Mouse (Mus musculus): Measurements from ENCODE around the gene Adap1.
A peak's percentile ranks its signal among the peaks of the same experiment; 100 is the strongest.
"Not testable (repeated sequence)": the region's sequence is repeated elsewhere in the genome, so short reads cannot be mapped to it uniquely, and the experiment has no call there.

Adap1 gene

GRCm38 (mm10) chr5:139351134-139351533, 25.7 kb upstream of the Adap1 start, which contains the start of gene Cox19:
Gene Cox19, minus strand, starts transcription at chr5:139351418.
- no peak for DNase-seq (ENCODE audit: low spot score in 2 of 2)

- no peak for DNase-seq (ENCODE audit: low spot score in 2 of 2)
These were observed 24.3 kb upstream of the Adap1 start for GRCm38 (mm10) chr5:139349713-139350112.

- no peak for DNase-seq (ENCODE audit: low spot score in 2 of 2)
These were observed 21.8 kb upstream of the Adap1 start for GRCm38 (mm10) chr5:139347225-139347624.

- DNase-seq (ENCODE audit: low spot score in 2 of 2): no peak
These were observed 19.9 kb upstream of the Adap1 start for GRCm38 (mm10) chr5:139345364-139345714.

- DNase-seq (ENCODE audit: low spot score in 2 of 2): peak; percentile 85 to 90
These were observed 19.4 kb upstream of the Adap1 start for GRCm38 (mm10) chr5:139344687-139345363.

- peak; percentile 56 to 73 for DNase-seq (ENCODE audit: low spot score in 2 of 2)
These were observed 18.7 kb upstream of the Adap1 start for GRCm38 (mm10) chr5:139344021-139344686.

- DNase-seq (ENCODE audit: low spot score in 2 of 2): no peak
These were observed 13.5 kb upstream of the Adap1 start for GRCm38 (mm10) chr5:139338891-139339290.

GRCm38 (mm10) chr5:139338403-139338802, 13.0 kb upstream of the Adap1 start:
- DNase-seq (ENCODE audit: low spot score in 2 of 2): no peak

- DNase-seq (ENCODE audit: low spot score in 2 of 2): no peak
These were observed 12.5 kb upstream of the Adap1 start for GRCm38 (mm10) chr5:139337826-139338370.

- DNase-seq (ENCODE audit: low spot score in 2 of 2): no peak
These were observed 10.2 kb upstream of the Adap1 start for GRCm38 (mm10) chr5:139335634-139336033.

- not testable (repeated sequence) for DNase-seq (ENCODE audit: low spot score in 2 of 2)
These were observed 9.0 kb upstream of the Adap1 start for GRCm38 (mm10) chr5:139334394-139334793.

GRCm38 (mm10) chr5:139333301-139334013, 8.0 kb upstream of the Adap1 start:
- DNase-seq (ENCODE audit: low spot score in 2 of 2): no peak

GRCm38 (mm10) chr5:139332590-139333272, 7.3 kb upstream of the Adap1 start:
- DNase-seq (ENCODE audit: low spot score in 2 of 2): no peak

GRCm38 (mm10) chr5:139331742-139332141, 6.3 kb upstream of the Adap1 start:
- DNase-seq (ENCODE audit: low spot score in 2 of 2): peak; percentile 48 to 70

GRCm38 (mm10) chr5:139330766-139331165, 5.3 kb upstream of the Adap1 start:
- no peak for DNase-seq (ENCODE audit: low spot score in 2 of 2)

- DNase-seq (ENCODE audit: low spot score in 2 of 2): no peak
These were observed 2.2 kb upstream of the Adap1 start for GRCm38 (mm10) chr5:139327634-139328020.

GRCm38 (mm10) chr5:139326986-139327633, 1.7 kb upstream of the Adap1 start:
- DNase-seq (ENCODE audit: low spot score in 2 of 2): no peak

- no peak for DNase-seq (ENCODE audit: low spot score in 2 of 2)
These were observed 782 bp upstream of the Adap1 start for GRCm38 (mm10) chr5:139326111-139326696.

GRCm38 (mm10) chr5:139324691-139325394, 579 bp downstream of the Adap1 start:
- peak; percentile 51 to 53 for DNase-seq (ENCODE audit: low spot score in 2 of 2)

GRCm38 (mm10) chr5:139324045-139324491, 1.4 kb downstream of the Adap1 start:
- DNase-seq (ENCODE audit: low spot score in 2 of 2): peak in 1 of 2 experiments; percentile 38

Measured in frontal cortex, postnatal 10 days (tissue).